Mouse (Mus musculus) monocyte, adult 5-6 weeks (primary cell): ENCODE data around the gene Olfr1383. TPM values are rescaled to one million over a fixed set of nuclear protein-coding genes. Genes with fewer than 3 reads are reported as not detected.
"Not testable (repeated sequence)": the region's sequence is repeated elsewhere in the genome, so short reads cannot be mapped to it uniquely, and the experiment has no call there.

Experiments
- ATAC-seq: fragments of 153-309, 156-312 bp; replicated peaks from 2 replicates; pipeline ENCODE4 v1.8.0; 2017; ENCODE audit warnings: mild to moderate bottlenecking; ENCODE audit not compliant: low TSS enrichment, insufficient number of reproducible peaks, severe bottlenecking, poor library complexity, low FRiP score
- total RNA-seq: library from RNA; stranded (forward); fragments of 200-1000, 200-491, 200-594 nt; gene quantifications from 3 replicates; pipeline ENCODE4 v1.2.3, GENCODE M21; 2017

Olfr1383 gene
- total RNA-seq = not detected in 3 replicates

DNA sequence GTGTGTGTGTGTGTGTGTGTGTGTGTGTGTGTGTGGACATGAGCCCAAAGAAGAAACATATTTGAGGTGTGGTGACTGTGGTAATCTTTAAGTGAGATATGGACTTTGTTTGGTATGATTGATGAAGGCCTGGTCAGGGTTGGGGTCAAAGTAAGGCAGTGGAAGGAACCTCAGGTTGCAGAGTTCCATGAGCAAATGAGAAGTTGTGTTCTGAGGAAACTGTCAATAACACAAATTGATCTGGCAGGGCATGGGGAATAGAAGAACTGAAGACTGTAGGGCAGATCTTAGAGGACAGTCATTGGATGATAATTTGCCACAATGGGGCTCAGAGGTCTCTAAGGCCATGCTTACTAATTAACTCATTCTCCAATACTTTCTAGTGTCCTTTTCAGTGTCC, at the start of gene Olfr1383:
Gene Olfr1383 (plus strand): TSS at position 301 of the 400 bp plus-strand sequence.
- ATAC-seq = no peak

- no peak for ATAC-seq
Measured at GRCm38 (mm10) chr11:49485973-49486372, 33.5 kb upstream of the Olfr1383 start.

DNA sequence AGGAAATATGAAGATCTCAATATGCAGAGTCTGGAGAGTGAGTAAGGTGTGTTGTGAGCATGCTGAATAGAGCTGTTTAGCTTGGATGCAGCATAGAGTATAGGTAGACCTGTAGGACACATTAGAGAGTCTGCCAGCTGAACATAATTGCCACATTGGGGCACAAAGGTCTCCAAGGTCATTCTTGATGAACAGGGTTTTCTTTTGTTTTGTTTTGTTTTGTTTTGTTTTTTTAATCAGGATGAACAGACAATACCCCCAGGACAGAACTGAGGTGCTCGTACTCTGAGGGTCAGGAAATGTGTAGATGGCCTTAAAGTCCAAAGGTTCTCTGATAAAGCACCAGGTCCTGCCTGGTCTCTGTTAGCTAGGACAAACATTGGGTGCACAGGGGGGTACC, 30.7 kb upstream of the Olfr1383 start, which contains the start of gene Olfr1385:
Gene Olfr1385 (plus strand): TSS at position 301 of the 400 bp plus-strand sequence.
- ATAC-seq = not testable (repeated sequence)

- no peak for ATAC-seq
Measured at GRCm38 (mm10) chr11:49518086-49518485, 1.4 kb upstream of the Olfr1383 start.

DNA sequence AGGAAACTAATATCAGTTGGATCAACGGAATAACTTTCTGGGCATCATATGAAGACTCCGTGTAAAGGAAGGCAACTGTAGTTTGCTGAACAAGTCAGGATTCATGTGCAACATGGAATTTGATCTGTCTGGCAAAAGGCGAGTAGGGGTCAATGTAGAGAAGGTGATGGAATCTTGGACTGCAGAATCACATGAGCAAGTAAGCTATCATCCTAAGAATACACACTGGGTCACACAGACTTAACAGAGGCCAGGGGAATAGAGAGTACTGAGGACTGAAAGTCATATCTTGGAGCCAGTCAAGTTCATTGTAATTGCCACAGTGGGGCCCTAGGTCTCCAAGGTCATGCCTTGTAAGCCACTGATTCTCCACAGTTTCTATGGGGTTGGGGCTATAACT, 8.5 kb downstream of the Olfr1383 start, which contains the start of gene Olfr1382:
Gene Olfr1382 (plus strand): TSS at position 301 of the 400 bp plus-strand sequence.
- ATAC-seq = no peak

GRCm38 (mm10) chr11:49532761-49533160, 13.3 kb downstream of the Olfr1383 start:
- ATAC-seq = no peak

DNA sequence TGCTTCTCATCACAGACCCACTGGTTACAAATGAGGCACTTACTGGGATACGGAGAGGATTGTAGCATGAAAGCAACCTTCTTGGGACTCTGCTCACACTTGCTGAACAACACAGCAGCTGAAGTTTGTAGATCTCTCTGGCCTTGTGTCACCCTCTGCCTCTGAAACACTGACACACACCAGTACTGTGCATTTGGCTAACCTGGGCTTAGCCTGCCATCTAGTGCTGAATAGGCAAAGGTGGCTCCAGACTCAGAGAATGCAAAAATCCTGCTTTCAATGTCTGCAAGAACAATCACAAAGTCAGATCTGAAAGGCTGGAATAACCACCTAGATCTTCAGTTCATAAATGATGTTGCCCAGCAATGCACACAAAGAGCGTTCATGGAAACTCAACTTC, 17.2 kb downstream of the Olfr1383 start:
- not testable (repeated sequence) for ATAC-seq

DNA sequence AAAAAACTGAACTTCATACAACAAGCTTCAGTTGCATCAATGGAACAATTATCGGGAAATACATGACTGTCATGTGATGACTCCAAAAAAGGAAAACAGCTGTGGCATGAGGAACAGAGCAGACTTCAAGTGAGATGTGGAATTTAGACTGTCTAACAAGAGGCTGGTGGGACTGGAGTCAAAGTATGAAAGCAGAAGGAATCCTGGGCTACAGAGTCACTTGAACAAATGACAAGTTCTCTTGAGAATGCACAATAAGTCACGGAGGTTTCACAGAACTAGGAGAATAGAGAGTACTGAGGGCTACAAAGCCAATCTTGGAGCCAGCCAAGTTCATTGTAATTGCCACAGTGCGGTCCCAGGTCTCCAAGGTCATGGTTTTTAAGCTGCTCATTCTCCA, 23.7 kb downstream of the Olfr1383 start, which contains the start of gene Olfr1381:
Gene Olfr1381 (plus strand): TSS at position 301 of the 400 bp plus-strand sequence.
- not testable (repeated sequence) for ATAC-seq

DNA sequence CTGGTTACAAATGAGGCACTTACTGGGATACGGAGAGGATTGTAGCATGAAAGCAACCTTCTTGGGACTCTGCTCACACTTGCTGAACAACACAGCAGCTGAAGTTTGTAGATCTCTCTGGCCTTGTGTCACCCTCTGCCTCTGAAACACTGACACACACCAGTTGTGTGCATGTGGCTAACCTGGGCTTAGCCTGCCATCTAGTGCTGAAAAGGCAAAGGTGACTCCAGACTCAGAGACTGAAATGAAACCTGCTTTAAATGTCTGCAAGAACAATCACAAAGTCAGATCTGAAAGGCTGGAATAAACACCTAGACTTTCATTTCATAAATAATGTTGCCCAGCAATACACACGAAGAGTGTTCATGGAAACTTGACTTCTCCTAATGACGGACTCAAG, 34.6 kb downstream of the Olfr1383 start:
- not testable (repeated sequence) for ATAC-seq

GRCm38 (mm10) chr11:49556578-49556977, 37.1 kb downstream of the Olfr1383 start, which contains the start of gene Olfr1380:
TSS of gene Olfr1380 (plus strand) at chr11:49556878.
- not testable (repeated sequence) for ATAC-seq

GRCm38 (mm10) chr11:49575054-49575453, 55.6 kb downstream of the Olfr1383 start:
- ATAC-seq = not testable (repeated sequence)

Other genes with a start within 250 kb of the Olfr1383 start
- gene Olfr1393, start 241.3 kb upstream of the Olfr1383 start, total RNA-seq = 2.0 TPM in 1 of 3 replicates, not detected in the others
- gene Olfr1392, start 234.4 kb upstream of the Olfr1383 start, total RNA-seq = not detected in 3 replicates
- gene Olfr10, start 214.9 kb upstream of the Olfr1383 start, total RNA-seq = not detected in 3 replicates
- gene Olfr1391, start 196.9 kb upstream of the Olfr1383 start, total RNA-seq = not detected in 3 replicates
- gene Olfr1390, start 184.5 kb upstream of the Olfr1383 start, total RNA-seq = not detected in 3 replicates
- gene Olfr1389, start 96.6 kb upstream of the Olfr1383 start, total RNA-seq = not detected in 3 replicates
- 0.68 TPM in 1 of 3 replicates, not detected in the others for gene Olfr1388, start 83.0 kb upstream of the Olfr1383 start, total RNA-seq
- not detected in 3 replicates for gene Olfr1387, start 64.3 kb upstream of the Olfr1383 start, total RNA-seq
- not detected in 3 replicates for gene Olfr1386, start 54.6 kb upstream of the Olfr1383 start, total RNA-seq
- not detected in 3 replicates for gene Olfr1385, start 30.6 kb upstream of the Olfr1383 start, total RNA-seq
- not detected in 3 replicates for gene Olfr1384, start 12.9 kb upstream of the Olfr1383 start, total RNA-seq
- 0.19 TPM in 1 of 3 replicates, not detected in the others for gene Olfr1382, start 8.6 kb downstream of the Olfr1383 start, total RNA-seq
- not detected in 3 replicates for gene Olfr1381, start 23.8 kb downstream of the Olfr1383 start, total RNA-seq
- 0.32 TPM in 1 of 3 replicates, not detected in the others for gene Olfr1380, start 37.2 kb downstream of the Olfr1383 start, total RNA-seq
- gene Flt4, start 89.6 kb downstream of the Olfr1383 start, total RNA-seq = 0.48 TPM in 1 of 3 replicates, not detected in the others
- not detected in 3 replicates for gene Scgb3a1, start 144.0 kb downstream of the Olfr1383 start, total RNA-seq
- 46.7 to 79.0 TPM (median 53.2 TPM) in 3 replicates for gene Cnot6, start 193.1 kb downstream of the Olfr1383 start, total RNA-seq